Mouse (Mus musculus) spleen, postnatal 4 days (tissue): ENCODE measurements around the gene Gm9821.

ENCODE experiments used
- DNase-seq, 2 experiments: peaks; one replicate each; pipeline ENCODE4 v3.0.0; 2022; ENCODE audit warnings: low spot score in 2 of 2

The Gm9821 gene

GRCm38 (mm10) chr2:91948792-91949241, 3.3 kb downstream of the Gm9821 start:
- no peak for DNase-seq

DNA sequence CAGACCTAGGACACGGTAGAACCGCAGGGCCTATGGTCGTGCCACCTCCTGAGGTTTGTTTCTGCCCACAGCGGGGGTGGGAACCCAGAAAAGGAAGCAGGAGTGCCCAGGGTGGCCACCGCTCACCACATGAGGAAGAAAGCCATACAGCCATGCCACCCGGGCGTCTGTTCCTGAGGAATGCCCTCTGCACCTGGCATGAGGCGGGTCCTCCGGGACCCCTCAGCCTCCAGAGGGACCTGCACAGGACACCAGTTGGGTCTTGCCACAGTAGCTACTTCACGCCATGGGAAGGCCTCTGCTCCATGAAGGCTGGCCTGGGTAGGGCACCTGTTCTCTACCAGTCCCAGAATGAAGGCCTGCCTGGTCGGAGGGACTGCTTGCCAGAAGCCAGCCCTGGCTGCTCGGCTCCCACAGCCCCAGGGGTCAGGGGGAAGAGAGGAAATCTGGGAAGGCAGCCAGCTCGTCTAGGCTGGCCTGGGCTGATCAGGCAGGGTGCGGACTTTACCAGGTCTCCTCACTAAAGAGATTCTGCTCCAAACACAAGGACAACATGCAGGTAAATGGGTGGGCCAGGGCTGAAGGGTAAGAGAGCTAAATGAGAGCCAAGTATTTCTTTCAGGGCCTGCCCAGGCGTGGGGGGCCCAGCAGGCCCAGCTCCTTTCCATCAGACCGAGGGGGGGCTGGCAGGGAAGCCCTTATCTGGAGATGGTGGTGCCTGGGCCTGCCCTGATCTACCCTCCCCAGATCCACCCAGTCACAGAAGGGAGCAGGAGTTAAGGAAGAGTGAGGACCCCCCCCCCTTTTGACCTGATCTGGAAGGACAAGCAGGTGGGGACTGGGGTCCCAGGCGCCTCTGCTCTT, 4.1 kb downstream of the Gm9821 start:
- DNase-seq: no peak

- peak in 1 of 2 experiments; percentile 61 for DNase-seq
Measured at GRCm38 (mm10) chr2:91950275-91951085, 5.0 kb downstream of the Gm9821 start.

GRCm38 (mm10) chr2:91953825-91954224, 8.3 kb downstream of the Gm9821 start:
- no peak for DNase-seq

DNA sequence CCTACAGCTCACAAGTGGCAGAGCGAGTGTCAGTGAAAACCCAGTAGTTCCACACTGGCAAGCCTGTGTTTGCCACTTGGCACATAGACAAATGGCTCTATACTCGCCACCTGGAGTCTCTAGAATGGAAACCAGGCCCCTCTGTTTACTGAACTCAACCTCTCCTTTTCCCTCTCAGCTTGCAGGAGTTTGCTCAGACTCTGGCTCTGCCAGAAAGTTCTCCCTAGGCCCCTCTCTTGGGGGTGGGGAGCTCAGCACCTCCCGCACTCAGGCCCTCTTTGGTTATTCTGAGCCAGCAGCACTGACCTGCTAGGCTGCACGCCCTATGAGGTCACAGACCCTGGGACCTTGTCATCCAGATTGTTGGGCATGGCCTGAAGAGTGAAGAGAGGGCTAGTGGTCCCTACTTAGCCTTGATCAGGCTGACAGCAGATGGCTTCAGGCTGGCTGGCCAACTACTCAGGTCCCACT, 9.7 kb downstream of the Gm9821 start:
- DNase-seq: no peak

DNA sequence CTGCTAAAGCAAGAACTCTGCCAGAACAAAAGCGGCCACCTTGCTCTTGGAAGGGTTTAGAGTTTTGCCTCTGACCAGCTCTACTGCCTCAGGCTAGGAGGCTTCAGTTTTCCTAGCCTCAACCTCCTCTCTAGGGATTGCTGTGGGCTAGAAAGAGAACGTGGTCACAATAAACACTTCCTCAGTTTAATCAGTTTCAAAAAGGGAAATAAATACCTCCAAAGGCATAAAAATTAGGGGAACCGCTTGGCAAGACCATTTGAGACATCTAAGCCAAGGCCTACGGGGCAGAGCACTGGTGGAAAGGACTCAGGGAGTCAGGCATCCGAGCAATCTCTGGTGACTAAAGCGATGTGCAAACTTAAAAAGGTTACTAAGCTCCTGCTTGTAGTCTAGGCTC, 10.4 kb downstream of the Gm9821 start:
- no peak for DNase-seq

DNA sequence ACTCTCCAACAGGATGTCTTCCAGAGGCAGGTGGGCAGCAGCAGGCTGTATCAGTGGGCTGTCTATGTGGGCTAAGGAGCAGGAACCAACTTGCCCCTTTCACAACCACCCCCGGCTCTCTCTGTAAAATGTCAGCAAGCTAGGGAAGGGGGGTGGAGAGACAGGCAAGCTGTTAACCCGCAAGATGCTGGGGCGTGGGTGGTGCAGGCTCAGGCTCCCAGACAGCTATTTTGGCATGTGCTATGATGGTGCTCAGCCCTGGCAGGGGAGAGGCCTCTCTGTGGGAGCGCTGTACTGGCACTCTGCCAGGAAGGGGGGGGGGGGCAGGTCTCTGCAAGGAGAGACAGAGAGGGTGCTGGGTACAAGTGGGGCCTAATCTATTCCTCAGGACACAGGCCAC, 11.6 kb downstream of the Gm9821 start:
- no peak for DNase-seq

GRCm38 (mm10) chr2:91958049-91958448, 12.5 kb downstream of the Gm9821 start:
- DNase-seq: no peak

GRCm38 (mm10) chr2:91958701-91959457, 13.4 kb downstream of the Gm9821 start:
- DNase-seq: peak; percentile 62 to 80

DNA sequence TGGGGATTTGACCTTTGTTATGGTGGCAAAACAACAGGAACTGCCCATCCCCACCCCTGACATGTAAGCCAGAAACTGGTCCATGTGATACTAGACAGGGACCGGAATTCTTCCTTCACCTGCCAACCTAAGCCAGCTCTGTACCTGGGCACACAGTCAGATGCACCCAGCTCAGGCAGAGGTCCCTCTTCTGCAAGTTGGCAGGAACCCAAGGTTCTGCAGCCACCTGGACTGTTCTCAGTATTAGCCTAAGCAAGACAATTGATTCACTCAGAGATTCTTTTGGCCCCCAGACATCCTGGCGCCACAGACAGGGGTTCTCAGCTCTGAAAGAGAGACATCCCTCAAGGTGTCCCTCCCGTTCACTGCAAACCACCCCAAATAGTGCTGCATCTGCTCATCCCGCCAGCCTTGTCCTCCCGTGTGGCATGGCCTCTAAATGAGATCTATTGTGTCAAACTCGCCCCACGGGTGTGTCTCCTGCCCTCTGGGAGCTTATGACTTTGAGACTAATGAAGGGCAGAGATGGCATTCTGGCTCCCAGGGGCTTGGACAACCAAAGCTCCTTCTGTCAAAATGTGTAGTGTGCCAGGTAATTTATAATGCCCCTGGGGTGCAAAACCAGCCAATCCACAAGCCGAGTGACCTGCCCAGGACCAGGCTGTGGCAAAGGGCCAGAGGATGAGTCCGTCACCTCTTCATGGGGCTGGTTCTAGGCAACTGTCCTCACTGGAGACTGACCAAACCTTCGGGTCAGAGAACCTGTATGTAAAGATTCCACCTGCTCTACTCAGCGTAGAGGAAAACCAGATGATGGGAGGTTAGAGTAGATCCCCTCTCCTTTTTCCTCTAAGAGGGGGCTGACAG, 14.3 kb downstream of the Gm9821 start:
- DNase-seq: peak in 1 of 2 experiments; percentile 59

GRCm38 (mm10) chr2:91960459-91960858, 15.0 kb downstream of the Gm9821 start:
- no peak for DNase-seq

DNA sequence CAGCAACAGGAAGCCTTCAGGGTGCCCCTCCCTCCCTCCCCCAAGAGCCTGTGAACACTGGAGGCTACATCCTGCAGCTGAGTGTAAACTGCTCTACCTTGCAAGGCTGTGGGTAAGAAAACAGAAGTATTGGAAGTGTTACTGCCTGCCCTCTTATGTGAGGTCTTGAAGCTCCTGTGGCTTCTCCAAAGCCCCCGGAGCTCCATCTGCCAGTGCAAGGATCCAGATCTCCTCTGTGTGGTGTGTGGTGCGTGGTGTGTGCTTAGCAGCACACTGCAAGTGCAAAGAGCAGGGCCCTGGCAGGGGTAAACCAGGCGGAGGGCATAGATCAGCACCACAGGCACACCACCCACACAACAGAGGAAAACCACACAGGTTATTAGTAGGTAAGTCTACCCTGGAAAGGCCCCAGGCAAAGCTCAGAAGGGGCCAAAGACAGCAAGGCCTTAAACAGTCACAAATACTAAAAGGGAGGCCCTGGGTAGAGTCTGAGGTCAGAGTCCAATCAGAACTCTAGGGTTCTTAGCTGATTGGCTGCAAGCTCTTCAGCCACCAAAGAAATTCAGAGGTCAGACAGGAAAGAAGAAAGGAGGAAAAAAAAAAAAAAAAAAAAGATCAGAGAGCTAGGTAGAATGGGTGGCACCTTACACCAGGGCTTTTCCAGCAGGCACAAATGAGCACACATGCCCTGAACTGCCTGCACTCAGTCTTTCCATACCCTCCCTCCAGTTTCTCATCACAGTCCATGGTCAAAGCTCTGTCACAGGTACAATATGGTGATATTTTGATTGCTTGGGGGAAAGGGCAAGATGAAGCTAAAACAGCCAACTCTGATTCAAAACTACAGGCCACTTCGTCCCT, 16.6 kb downstream of the Gm9821 start:
- peak in 1 of 2 experiments; percentile 64 for DNase-seq

DNA sequence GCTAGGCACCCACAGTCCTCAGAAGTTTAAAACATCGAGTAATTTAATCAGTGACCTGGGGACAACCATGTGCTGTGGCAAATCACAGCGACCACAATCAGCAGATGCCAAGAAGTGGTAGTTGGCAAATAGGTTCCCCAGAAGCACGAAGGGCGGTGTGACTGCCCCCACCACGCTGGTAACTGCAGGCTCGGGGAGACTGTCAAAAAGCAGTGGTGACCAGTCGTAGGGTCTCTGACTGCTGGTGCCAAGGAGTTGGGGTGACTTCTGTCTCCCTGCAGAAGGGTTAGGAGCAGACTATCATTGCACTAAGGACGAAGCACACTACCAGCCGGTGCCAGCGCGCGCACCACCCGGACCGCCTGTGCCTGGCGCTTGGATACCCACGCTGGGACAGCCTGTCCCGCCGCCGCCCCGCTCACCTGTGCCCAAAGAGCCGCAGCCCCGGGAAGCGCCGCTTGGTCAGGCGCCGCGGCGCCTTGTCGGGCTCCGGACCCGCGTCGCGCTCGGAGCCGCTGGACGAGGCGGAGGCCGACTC, 17.4 kb downstream of the Gm9821 start:
- DNase-seq: peak in 1 of 2 experiments; percentile 77

GRCm38 (mm10) chr2:91963443-91963932, 18.0 kb downstream of the Gm9821 start:
- peak; percentile 94 to 99 for DNase-seq

GRCm38 (mm10) chr2:91964610-91965204, 19.2 kb downstream of the Gm9821 start:
- DNase-seq: peak in 1 of 2 experiments; percentile 62

GRCm38 (mm10) chr2:91965417-91965816, 19.9 kb downstream of the Gm9821 start:
- DNase-seq: peak; percentile 74 to 85

DNA sequence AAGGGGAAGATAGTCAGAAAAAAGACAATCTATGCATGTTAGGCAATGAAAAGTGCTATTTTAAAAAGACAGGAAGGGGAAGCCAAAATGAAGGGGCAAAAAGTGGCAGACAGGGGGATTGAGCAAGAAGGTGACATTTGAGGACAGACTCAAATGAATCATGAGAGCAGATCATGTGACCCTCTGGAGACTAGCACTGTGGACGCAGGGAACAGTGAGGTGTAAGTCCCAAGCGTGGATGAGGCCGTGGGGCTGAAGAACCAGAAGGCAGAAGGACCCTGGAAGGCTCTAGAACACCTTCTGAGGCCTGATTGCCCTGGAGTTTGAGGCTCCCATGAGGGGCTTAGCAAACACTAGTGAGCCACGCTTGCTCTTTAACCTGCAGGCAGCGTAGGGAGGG, 20.9 kb downstream of the Gm9821 start:
- peak in 1 of 2 experiments; percentile 59 for DNase-seq

- no peak for DNase-seq
Measured at GRCm38 (mm10) chr2:91967962-91968361, 22.5 kb downstream of the Gm9821 start.
